Mouse (Mus musculus): ENCODE results near the gene Grb2. TPM values are rescaled to one million over a fixed set of nuclear protein-coding genes. Genes with fewer than 3 reads are reported as not detected.

Gene Grb2
- total RNA-seq, 2 experiments from 2014 or later: 204 to 206 TPM

DNA sequence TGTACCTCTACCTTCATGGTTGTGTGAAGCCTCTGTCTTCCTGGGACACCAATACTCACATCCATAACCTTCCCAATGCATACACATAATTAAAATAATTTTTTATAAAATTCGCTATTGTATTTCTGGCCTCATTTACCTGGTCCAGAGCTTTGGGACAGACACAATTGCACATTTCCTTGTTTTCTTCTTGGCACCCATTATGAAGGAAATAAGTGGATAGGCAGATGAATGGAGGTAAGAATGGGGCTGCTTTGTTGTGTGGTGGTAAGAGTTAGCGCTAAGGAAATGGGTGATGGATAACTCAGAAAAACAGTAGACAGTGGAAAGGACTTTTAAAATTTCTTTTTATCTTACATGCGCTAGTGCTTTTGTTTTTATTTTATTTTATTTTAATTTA is 5.0 kb upstream of the Grb2 start:
- DNase-seq (ENCODE audit: low spot score in 2 of 2): no peak

DNA sequence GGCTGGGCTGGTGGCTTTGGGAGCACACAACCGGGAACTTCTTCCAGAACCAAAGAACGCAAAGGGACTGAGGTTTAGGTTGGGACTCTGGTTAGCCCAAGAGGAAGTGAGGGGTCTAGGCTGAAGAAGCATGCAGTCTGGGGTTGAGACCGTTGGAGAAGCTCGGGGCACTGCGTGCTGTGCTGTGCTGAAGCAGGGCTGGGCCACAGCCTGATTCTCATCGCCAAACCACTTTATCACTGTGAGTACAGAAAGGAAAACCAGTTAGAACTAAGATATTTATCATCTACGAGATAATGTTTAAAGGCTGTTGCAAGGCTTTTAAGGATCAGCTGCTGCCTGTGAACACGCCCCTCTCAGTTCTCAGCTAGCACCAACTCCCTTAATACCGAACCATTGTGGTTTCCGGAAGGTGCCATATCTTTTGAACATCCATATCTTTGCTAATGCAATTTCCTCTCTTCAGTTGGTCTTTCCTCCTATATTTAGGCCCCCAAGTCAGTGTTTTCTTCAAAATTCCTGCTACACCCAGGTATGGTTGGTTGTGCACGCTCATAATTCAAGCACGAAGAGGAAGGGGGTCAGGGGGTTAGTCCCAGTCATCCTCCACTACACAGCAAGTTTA is 4.4 kb upstream of the Grb2 start:
- DNase-seq (ENCODE audit: low spot score in 2 of 2): no peak

DNA sequence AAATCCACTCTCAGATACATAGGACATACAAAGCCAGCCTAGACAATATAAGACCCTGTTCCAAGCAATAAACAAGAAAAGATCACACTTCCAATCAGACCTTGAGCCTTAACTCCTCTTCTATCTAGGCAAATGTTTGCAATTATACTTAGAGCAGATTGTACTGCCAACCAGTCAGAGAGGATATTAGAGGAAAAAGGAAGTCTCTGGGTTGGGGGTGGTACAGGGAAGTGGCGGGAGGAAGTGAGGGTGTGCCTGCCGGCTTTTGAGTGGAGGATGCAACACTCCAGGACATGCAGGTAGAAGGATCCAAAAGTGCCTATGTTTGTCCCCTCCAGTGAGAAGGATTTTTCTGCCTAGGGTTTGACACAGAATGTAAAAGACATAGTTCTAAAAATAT is 3.9 kb upstream of the Grb2 start:
- no peak for DNase-seq (ENCODE audit: low spot score in 2 of 2)

DNA sequence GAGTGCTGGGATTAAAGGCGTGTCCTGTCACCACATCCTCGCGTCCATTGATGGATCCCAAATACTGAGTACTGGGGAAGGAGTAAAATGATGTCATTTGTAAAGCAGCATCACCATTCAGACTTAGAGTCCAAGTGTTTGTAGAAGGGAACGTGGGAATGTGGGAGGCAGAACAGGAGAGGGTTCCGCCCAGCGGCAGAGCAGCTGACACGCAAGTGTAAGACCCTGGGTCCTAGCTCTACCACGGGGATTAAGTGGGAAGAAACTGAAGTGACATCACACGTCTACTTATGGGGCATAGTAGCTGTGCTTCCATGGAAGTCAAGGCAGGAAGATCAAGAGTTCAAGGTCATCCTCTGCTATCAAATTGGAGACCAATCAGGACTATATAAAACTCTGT is 2.7 kb upstream of the Grb2 start:
- DNase-seq (ENCODE audit: low spot score in 2 of 2): no peak

DNA sequence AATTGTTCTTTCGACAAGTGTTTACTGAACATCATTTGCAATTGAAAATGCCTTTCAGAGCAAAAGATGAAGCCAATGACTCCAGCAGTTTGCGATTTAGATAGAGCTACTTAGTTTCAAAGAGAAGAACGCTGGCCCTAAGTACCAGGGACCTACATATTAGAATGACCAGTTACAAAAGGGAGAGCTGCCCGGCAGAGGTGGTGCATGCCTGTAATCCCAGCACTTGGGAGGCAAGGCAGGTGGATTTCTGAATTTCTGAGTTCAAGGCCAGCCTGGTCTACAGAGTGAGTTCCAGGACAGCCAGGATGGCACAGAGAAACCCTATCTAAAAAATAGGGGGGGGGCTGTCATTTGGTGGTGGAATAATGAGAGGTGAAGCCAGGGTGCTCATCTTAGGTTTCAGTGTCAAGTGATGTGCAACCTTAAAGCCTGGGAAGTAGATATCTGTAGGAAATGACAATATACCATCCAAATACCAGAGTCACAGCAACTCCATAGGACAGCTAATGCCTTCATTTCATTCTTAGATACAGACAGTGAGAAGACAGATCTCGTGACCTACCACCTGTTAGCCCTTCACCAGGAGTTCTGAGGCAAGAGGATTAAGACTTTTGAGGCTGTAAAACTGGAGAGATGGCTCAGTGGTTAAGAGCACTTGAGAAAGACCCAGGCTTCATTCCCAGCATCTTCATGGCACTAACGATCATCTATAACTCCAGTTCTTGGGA is 1.6 kb upstream of the Grb2 start:
- no peak for DNase-seq (ENCODE audit: low spot score in 2 of 2)

DNA sequence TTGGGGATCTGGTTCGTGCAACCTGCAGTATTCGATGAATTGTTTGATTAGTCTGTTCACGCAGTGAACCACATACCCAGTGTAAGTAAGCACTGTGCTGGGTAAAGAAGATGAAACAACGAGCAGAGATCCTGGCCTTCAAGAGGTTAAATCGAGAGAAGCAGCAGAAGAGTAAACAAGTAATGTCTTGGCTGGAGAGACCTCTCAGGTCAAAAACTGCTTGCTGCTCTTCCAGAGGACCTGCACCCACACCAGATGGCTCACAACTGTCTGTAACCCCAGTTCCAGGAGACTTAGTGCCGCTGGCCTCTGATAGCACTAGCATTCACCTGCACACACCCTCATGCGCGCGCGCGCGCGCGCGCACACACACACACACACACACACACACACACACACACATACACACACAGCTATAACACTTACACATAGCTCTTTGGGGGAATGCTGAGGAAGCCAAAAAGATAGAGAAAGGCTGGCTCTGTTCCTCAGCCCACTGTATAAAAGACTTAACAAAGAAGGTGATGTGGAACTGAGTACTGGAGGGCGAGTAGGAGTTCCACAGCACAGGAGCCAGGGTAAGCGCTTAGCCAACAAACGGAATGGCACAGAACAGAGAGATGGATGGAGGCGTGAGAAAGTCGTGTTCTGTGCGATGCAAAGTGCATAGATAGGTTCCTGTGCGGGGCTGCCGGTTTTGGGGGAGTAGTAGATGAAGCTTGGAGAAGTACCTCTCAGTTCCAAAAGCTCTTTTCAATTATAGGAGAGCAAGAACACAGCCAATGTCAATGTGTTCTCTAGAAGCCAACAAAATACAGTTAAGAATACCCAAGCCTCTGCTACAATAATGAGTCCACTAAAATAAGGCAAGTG is 795 bp upstream of the Grb2 start:
- peak; percentile 35 to 52 for DNase-seq (ENCODE audit: low spot score in 2 of 2)

DNA sequence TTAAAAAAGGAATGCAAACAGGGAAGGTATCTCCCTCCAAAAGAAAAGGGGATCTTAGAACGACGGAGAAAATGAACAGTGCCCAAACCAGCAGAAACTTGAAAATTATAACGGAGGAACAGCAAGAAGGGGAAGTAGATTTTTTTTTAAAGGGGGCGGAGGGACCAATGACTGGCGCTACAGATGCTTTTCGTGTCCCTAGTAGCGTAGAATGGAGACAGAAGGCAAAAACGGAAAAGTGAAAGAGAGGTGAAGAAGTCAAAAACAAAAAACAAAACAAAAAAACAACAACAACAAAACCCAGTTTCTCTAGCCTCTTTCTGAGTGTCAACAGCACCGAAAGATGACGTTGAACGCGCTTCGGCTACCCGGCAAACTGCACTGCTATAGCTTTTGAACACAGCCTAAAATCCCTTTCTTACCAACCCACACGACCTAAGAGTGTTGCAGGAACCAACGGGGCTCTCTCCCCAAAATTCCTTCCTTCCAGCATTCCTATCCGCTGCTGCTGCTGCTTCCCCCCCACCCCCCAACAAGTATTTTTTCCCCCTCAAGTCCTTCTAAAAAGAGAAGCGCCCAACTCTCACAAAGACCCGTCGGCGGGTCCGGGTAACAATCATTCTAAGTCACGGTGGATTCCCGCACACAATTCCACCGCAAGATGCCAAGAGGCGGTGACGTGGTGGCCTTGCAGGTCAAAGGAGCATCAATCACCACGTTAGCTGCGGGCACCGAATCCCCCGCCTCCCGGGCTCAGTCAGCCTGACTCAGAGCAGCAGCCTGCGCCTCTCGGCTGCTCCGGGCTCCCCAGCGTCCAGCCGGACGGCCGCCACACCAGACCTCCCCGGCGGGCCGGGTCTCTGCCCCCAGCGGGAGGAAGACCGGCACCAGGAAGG is 836 bp downstream of the Grb2 start:
- peak in 1 of 2 experiments; percentile 22 for DNase-seq (ENCODE audit: low spot score in 2 of 2)

DNA sequence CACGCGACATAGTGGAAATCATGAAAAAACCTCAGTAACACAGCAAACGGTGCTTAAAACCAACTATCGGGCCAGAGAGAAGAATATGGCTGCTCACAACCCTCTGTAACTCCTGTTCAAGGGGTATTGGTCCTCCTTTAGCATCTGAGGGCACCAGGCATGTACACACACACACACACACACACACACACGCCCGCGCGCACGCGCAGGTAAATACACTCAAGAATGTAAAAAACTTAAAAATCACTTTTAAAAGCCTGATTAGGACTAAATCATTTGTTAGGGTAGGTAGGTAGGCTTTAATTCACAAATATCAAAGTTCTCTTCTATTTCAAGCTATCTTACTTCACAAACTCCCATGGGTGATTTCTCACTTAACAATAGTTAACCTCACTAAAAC is 1.8 kb downstream of the Grb2 start:
- DNase-seq (ENCODE audit: low spot score in 2 of 2): no peak

DNA sequence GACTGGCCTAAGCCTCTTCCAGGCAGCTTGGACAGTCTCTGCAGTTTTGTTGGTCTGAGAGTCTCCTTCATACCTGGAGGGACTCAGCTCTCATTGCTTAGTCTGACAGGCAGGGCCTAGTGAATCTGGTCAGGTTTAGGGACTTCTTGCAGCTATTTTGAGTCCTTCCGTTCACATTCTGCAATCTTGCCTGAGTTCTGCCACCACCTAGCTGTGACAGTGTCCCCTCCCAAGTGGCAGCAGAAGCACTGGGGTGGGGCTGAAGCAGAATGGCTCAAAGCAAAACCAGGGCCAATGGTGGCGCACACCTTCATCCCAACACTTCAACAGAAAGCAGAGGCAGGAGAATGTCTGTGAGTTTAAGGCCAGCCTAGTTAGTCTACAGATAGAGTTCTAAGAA is 2.8 kb downstream of the Grb2 start:
- no peak for DNase-seq (ENCODE audit: low spot score in 2 of 2)

DNA sequence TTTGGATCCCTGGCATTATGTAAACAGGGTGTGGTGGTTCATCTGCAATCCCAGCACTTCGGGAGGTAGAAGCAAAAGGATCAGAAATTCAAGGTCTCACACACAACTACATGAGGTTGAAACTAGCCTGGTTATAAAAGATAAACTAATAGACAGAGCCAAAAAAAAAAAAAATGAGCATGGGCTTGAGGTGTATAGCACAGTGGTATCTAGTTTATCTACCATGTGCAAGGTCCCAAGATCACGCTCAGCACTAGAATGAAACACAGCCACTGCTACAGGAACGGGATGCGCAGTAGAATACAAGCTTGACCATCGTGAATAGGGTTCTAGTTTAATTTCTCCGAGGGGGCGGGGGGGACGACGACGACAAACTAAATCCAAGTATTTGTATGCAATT is 3.7 kb downstream of the Grb2 start:
- DNase-seq (ENCODE audit: low spot score in 2 of 2): no peak

DNA sequence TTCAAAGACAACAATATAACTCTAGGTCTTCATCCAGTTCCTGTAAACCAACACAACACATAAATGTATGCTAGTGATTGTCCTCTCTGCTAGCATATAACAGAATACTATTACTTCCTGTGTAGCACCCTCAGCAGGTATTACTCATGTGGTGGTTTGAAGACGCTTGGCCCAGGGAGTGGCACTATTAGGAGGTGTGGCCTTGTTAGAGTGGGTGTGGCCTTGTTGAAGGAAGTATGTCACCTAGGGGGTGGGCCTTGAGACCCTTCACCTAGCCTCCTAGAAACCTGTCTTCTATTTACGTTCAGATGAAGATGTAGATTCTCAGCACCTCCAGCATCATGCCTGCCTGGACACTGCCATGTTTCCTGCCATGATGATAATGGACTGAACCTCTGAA is 4.9 kb downstream of the Grb2 start:
- DNase-seq (ENCODE audit: low spot score in 2 of 2): no peak

DNA sequence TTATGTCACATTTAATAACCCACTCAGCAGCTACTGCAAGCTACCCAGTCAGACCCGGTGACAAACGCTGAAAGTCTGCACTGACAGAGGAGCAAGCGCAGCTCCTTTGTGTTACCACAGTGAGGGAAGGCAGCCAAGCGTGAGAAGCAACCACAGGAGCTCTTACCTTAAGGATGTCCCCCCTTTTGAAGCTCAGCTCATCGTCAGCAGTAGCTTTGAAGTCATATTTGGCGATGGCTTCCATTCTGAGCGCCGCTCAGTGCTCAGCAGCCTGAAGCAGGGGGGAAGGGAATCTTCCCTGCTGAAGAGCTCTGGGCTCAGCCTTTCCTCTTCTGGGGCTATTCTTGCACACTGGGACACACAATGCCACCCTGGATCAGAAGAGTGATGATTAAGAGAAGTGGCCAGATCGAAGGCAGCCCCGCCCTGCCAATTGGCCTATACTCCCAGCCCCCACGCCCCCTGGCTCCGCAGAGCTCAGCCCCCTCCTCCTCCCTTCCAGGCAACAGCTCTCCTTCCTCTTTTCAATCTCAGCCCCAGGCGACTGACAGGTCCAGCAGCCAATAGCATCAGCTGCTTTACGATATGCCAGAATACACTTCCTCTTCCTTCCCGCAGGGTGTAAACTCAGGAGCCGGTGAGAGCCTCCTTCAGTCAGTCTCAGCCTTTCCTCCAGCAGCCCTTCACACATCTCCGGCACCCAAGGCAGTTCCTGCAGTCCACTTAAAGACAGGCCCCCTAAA is 9.2 kb downstream of the Grb2 start:
- peak; percentile 90 to 93 for DNase-seq (ENCODE audit: low spot score in 2 of 2)

DNA sequence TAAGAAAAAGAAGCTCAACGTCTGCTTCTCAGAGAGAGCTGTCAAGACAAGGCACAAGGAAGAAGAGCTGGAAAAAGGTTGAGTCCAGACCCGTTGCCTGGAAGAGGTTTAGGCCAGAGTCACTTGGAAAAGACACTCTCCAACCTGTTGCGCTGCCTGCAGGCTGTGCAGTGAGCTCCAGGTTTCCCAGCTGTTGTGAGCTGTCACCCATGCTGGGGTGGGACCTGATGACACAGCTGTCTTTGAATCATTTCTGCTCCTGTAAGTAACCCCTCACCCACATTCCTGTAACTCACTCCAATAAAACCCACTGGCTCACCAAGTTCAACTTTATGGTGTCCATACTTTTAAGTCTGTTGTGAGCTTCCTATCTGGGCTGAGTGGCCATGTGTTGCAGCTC is 10.7 kb downstream of the Grb2 start:
- no peak for DNase-seq (ENCODE audit: low spot score in 2 of 2)

DNA sequence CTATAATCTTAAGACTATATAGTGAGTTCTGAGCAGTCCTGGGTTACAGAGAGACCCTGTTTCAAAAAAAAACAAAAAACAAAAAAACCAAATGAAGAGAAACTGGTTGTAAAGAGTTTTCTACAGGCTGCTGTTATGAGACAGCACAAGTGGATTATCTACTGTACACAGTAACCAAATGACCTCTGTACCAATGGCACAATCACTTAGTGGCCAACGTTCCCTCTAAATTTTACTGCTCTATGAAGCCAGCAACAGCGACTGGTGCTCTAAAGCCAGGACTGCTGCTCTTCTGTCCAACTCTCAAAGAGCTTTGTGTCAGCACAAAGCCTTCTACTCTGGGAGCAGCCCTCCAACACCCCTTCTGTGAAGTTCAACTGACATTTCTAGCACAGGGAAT is 11.3 kb downstream of the Grb2 start:
- DNase-seq (ENCODE audit: low spot score in 2 of 2): no peak

DNA sequence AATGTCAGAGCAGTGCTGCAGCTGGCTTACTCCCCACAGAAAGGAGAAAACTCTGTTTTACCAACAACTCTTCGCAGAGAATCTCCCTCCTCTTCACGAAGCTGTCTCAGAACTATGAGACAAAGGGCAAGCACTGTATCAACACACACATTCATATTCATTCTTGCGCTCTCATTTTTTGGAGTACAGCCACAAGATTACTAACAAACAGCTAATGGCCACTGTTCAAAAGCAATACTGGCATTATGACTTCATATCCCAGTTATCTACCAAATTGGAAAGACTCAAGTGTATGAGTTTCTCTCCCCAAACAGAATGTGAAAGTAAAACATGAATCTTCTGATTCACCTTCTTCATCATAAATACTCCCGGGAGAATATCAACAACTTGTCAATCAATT is 11.9 kb downstream of the Grb2 start:
- no peak for DNase-seq (ENCODE audit: low spot score in 2 of 2)

DNA sequence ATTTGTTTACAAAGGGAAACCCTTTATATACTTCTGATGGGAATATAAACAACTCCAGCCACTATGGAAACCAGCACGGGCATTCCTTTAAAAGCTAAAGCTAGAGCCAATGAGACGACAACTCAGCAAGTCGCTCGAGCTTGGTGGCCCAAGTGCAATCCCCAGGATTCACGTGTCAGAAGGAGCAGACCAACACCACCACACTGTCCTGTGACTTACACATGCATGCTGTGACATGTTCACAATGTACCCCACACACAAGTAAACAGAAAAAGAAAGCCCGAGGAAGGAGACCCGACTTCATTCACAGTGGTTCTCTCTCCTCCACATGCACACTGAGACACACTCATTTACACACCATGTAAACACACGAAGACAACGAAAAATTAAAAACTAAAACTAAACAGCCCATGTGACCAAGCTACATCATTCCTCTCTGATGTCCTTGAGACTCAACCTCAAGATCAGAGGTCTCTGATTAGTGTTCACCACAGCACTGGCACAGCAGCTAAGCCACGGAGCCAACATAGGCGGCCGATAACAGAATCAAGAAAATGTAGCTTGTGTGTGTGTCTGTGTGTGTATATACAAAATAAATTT is 14.3 kb downstream of the Grb2 start:
- DNase-seq (ENCODE audit: low spot score in 2 of 2): no peak

DNA sequence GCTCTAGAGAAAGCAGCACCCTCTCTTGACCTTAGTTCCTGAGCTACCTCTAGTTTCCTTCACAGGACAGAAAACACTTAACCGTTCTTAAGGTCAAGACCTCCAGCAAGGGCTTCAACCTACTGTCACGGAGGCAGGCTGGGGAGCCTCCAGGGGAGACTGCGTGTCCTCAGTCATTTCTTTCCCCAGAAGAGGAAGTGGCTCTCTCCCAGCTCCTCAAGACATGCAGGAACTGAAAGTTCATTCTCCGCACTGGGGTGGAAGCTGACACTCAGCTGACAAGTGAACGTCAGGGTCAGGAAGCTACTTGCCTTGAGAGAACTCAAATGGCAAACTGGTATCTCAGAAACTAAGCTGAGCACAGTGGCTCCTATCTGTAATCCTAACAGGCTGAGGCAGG is 15.6 kb downstream of the Grb2 start:
- DNase-seq (ENCODE audit: low spot score in 2 of 2): no peak

DNA sequence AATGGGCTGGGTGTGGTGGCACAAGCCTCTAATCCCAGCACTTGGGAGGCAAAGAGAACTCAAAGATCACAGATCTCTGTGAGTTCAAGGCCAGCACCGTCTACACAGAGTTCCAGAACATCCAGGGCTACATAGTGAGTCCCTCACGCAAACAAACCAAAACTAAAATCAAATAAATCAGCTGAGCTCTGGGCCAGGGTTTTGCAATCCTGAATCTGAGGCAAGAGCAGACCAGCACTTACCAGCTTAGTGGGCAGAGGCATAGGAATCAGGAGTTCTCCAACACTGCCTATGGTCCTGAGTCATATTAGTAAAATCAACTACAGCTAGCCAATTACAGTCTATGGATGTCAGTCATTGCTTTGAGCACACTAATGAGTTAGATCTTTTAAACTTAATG is 16.4 kb downstream of the Grb2 start:
- no peak for DNase-seq (ENCODE audit: low spot score in 2 of 2)

DNA sequence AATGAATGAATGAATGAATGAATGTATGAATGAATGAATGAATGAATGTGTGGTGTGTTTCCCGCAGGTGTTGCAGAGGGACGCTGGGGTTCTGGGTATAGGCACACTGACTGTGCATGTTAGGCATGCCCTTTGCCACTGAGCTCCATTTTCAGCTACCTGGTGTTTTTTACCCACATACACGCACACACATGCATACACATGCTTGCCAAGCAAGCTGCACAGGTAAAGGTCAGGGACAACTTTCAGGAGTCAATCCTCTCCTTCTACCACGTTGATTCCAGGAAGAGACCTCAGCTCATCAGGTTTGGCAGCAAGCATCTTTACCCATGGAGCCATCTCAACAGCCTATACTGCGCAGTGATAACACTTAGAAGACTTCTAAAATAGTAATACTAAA is 16.9 kb downstream of the Grb2 start:
- DNase-seq (ENCODE audit: low spot score in 2 of 2): no peak

DNA sequence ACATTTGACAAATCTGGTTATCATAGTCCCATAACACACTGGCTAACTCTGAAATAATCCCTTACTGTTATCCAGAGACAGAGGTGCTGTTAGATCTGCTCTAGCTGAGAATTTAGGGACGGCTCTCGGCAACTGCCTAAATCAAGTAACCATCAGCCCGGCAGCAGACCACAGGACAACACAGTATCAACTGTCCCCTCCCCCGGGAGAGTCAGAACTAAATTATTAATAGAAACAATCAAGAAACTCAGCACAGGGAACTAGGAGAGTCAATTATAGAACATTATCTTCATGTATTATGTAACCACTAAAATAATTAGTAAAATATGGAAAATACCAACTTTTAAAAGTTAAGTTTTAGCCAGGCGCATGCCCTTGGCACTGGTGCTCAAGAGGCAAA is 17.4 kb downstream of the Grb2 start:
- no peak for DNase-seq (ENCODE audit: low spot score in 2 of 2)

Measured in left cerebral cortex, adult 18-20 months (tissue).